Mouse (Mus musculus): ENCODE data around the gene Arhgap32.

DNA sequence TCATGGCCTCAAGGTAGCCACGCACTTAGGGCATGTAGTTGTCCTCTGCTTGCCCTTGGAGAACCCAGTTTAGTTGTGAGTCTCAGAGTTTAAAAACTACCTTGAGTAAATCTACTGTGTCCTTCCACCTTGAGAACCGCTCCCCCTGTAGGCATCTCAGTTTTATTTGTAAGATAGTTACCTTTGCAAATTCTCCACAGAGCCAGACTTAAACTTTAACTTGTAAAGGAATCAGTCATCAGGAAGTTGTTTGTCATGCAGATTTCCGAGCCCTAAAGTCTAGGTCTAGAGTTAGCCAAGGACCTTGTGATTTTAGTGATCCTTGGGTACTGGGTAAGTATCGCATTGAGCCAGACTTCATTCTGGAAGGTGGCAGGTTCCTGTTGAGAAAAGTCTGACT is 20.4 kb upstream of the Arhgap32 start:
- TF ChIP-seq CTCF (IDR thresholded peaks at IDR 0.05; ENCODE audit: control insufficient read depth, insufficient read depth, low read length), result no peak
- TF ChIP-seq POLR2A (IDR thresholded peaks at IDR 0.05; ENCODE audit: borderline replicate concordance, control insufficient read depth, low read depth, low read length), result no peak

Measured in bone marrow, adult 2 months (tissue).